Mouse (Mus musculus) cerebellum, adult 11-12 months (tissue): ENCODE data around the gene Akap2.
A peak's percentile ranks its signal among the peaks of the same experiment; 100 is the strongest.
"Not testable (repeated sequence)": the region's sequence is repeated elsewhere in the genome, so short reads cannot be mapped to it uniquely, and the experiment has no call there.

Source experiments
- DNase-seq: peaks from one replicate; pipeline ENCODE4 v3.0.0; 2022

Gene Akap2

DNA sequence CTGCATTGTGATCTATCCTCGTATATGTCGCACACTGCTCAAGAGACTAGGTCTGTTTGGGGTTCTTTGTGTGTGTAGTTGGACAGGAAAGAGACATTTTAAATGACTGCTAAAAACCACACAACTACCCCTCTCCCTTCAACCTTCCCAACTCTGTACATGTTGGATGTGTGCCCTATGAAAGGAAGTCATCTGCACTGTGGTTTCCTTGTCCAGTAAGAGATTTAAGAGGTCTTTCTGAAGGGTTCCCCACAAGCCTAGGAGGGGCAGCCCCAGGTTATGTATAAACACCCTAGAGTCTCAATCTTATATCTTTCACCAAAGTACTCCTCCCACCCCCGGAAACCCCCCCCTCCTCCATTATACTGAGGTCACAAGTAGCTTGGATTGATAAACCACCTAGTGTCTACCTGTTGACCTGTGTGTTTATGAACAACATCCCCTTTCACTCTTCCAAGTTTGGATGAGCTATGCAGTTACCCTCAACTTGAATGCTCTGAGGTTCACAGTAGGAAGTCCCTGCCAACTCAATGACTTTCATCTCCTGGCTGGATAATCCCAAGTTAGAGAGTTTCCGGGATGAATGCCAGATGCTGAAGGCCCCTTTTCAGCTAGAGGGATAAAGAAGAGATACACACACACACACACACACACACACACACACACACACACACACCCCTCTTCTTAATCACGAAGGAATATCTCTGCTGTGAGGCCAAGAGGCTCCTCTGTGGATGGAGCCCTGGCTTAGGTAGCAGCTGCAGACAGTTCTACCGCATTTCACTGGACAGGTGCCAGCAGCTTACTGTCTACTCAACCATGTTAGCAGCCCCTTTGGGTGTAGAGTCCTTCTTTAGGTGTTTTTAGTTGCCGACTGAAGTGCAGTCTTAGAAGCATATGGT is 166.3 kb downstream of the Akap2 start:
- DNase-seq, result no peak

DNA sequence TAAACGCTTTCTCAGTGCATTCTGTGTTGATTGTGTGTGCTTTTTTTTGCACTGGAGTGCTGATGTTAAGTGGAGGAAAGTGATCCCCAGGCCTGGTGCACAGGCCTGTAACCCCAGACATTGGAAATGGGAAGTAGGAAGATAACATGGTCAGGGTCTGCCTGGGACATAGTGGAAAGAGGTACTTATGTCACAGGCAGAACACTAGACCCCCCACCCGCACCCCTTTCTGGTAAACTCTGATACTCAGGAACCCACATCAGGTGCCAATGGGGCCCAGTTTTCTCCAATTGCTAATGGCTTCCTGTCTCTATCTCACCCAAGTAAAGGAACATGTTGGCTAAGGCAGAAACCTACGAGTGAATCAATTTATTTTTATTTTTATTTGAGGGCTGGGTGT is 167.1 kb downstream of the Akap2 start:
- DNase-seq, result no peak

DNA sequence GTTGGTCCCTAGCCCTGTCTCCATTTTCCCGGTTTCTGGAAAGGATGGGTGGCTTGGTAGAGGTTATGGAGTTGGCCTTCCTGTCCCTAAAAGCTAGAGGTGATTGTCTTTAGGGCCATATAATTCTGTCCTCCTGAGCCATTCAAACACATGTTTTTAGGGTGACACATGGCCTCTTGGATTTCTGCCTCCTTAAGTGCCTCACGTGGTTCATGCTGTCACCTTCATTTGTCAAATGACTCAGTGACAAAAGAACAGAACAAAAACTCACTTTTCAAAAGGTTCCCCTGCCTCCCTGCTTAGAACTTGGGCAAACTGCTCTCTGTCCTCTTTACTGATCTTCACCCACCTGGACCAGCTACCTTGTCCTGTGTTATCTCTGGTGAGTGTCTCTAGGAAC is 167.7 kb downstream of the Akap2 start:
- DNase-seq, result no peak

DNA sequence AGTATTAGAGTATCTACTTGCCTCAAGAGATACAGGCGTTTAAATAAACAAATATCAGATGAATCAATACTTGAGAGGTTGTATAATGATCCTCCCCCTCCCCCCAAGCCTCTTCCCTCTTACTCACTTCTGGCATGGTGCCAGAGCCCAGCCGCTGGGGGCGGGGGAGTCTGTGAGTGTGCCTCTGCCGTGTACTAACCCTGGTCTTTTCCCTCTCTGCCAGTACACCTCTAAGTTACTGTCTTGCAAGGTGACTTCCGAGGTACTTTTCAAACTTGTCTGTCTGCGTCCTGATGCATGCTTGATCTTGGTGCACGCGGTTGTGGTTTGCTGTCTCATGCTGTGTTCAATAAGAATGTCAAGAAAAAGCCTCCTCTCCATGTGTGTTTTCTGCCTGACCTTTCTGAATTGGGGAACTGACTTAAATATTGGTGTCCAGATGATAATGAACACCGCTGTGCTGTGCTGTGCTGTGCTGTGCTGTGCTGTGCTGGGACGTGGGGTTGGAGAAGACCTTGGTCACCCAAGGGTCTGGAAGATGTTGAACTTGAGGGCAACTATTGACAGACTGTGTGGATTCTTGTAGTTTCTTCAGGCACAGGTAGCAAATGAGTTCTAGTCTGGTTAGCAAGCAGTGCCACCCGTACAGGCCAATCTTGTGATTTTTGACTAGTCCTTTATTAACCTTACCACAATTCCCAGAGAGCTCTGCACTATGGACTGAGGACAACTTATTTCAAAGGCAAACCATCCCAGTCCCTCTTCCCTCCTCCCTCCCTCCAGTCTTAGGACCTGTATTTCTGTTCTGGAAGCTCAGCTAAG is 168.8 kb downstream of the Akap2 start:
- no peak for DNase-seq

DNA sequence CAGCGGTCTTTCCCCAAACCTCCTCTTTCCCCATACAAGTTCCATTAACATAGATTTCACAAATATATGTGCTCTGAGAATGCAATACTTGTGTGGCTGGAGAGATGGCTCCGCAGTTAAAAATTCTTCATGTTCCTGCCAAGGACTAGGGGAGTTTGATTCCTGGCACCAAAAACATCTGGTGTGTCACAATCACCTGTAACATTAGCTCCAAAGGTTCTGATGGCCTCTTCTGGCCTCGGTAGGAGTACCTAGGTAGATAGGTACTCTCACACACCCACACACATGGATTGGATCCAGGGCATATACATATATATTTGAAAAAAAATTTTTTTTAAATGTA is 169.4 kb downstream of the Akap2 start:
- no peak for DNase-seq

DNA sequence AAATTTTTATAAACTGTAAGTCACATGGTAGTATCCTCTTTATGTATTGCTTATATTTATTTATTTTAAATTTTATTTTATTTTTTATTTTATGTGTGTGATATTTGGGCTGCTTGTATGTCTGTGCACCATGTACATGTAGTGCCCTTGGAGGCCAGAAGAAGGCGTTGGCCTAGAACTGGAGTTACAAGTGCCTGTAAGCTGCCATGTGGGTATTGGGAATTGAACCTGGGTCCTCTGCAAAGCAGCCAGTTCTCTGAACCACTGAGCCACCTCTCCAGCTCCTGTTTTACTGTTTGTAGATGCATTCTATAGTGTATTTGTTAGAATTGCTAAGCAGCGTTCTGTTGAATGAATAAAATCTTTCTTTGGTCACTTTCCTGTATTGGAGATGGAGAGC is 170.8 kb downstream of the Akap2 start:
- no peak for DNase-seq

DNA sequence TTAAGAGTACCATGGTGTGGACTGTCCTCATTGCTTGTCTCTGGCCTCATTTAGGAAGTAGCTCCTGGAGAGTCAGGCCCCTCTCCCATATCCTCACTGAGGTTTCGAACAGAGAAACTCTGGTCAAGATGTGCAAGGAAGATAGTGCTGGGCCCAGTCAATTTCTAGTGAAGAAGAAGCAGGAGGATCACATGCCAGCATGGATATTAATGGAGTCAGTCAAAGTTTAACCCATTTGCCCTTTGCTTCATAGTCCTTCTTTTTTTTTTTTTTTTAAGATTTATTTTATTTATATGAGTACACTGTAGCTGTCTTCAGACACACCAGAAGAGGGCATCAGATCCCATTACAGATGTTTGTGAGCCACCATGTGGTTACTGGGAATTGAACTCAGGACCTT is 171.5 kb downstream of the Akap2 start:
- not testable (repeated sequence) for DNase-seq

DNA sequence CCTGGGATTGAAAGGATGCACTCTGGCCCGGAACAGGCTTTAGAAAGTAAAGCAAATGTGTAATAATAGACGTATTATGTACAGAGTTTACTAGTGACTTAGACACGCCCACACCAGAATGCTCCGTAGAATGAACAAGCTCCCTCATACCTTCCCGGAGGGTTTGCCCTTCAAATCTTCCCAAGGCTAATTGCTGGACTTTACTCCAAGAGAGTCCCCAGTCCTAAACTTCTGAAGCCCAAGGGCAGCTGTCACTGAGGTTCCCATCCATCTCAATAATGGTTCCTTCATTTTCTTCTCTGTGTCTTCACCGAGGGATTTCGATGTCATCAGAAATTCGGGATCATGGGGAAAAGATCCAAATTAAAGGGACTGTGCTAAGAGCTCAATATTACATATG is 172.3 kb downstream of the Akap2 start:
- no peak for DNase-seq

DNA sequence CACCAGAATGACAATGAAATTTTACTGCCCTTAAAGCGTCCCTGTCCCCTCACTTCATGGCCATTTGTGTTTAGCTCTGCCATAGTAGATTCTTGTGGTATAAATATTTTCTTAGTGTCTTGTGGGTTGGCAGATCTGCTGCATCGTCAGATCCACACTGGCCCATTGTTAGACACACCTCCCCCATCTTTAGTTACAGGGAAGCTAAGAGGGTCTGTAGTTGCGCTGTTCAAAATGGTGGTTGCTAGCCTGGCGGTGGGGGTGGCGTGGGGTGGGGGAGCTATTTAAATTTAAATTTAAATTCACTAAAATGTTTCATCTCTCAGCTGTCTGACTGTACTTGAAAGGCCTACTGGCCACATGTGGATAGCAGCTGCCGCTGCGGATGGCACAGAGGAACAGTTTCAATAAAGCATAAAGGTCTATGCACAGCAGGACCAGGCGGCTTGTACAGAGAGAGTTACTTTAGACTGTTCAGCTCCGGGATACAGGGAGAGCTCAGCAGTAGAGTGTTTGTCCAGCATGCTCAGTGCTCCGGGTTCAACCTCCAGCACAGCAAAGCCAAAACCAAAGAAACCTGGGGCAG is 174.6 kb downstream of the Akap2 start:
- no peak for DNase-seq

DNA sequence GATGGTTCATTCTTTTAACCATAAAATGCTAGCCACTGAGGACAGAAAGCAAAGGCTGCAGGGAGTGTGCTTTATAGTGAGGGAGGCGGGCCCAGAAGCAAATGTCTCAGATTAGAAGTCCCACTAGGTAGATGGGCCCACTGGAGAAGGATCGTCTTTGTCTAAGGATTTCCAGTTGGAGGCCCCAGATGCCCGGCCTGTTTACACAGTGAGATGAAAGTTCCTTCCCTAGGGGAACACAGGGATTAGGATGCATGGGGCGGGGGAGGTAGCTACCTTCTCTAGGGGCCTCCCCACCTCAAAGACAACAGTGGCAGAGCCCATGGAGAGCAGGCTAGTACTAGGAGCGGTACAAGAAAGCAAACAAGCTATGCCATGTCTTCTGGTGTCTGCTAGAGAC is 177.7 kb downstream of the Akap2 start:
- no peak for DNase-seq

DNA sequence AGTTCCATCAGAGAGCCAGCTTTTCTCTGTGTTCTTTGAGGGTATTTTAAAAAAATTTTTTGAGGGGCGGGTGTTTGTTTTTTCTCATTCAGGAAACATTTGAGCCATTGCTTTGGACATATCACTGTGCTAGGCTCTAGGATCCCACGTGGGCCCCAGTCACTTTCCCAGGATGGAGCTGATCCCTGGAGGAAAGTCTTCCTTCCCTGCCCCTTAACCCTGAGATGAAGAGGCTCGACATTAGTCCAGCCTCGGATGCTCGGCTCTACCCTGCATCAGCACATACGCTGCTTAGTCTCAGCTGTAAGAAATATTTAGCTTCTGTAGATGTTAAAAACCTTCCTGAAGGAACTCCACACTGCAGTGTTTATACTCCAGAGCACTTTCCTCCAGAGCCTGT is 178.4 kb downstream of the Akap2 start:
- DNase-seq, result no peak

DNA sequence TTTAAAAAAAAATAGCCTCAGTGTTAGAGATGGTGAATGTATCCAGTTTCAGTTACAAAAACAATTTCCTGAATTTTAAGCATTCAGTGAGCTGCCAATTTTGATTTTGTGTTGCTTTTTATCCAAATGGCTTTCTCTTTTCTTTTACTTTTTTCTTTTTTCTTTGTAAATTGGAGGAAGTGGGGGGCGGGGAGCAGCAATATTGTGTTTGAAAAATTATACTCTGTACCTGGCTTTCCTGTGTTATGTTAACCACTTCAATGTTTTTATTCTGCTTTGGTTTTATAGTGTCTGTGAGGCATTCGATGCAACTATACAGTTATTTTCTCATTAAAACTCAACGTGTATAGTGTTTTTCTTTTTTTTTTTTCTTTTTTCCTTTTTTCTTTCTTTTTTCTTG is 179.2 kb downstream of the Akap2 start:
- DNase-seq, result no peak

DNA sequence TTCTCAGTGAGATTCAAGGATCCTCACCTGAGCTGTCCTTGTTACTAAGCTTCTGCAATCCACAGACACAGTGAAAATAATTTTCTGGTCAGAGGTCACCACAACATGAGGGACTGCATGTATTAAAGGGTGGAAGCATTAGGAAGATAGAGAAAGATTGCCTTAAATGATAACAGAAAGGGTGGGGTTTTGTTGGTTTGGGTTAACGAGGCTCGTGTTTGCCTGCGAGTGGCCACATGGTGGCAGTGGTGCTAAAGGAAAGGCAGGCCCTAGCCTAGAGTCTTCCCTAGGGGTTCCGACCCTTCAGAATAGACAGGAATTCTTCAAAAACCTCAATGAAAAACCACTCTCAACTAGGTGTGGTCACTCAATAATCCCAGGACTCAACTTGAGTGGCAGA is 183.8 kb downstream of the Akap2 start:
- no peak for DNase-seq

DNA sequence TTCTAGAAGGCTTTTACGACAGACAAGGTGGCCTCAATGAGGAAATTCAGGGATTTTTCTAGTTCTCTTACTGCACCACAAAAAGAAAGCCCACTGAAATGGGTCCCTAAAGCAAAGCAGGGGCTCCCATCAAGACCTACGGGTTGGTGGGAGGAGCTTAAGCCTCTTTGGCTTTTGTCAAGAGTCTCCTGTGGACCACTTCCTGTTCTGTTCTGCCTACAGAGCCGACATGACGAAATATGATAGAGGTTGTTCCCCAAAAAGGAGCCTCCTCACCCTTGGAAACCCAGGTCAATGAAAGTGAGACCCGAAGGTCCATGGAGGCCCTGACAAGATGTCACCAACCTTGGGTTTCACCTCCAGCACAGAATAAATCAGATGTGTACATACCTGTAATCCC is 185.2 kb downstream of the Akap2 start:
- DNase-seq, result no peak

DNA sequence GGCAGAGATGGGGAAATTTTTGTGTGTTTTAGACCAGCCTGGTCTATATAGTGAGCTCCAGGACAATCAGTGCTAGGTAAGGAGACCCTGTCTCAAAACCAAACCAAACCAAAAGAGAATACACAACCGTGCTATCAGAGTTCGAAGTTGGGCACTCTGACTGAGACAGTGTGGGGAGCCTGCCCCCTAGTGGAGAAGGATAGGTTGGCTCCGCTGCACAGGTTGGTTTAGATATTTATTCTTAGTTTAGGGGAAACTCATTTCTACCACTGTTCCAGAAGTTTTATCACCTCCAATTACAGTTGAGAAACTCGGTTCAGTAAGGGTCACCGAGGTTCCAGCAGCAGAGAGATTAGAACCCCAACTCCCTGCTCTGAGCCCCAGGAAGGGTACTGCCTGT is 186.8 kb downstream of the Akap2 start:
- DNase-seq, result no peak

DNA sequence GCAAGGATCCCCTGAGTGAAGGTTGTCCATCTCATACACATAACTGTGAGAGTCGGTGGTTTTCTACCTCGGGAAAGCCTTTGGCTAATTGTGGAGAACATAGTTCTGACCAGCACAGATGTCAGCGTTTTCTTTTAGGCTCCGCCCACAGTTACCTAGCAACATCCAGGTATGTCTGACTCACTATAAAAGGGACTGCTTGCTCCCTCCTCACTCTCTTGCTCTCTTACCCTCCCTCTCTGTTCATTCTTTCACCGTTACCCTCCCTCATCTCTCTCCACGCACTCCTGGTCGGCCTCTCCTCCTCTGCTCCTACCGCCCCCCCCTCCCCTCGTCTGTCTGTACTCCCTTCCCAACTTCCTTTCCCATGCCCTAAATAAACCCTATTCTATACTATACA is 187.2 kb downstream of the Akap2 start:
- no peak for DNase-seq

DNA sequence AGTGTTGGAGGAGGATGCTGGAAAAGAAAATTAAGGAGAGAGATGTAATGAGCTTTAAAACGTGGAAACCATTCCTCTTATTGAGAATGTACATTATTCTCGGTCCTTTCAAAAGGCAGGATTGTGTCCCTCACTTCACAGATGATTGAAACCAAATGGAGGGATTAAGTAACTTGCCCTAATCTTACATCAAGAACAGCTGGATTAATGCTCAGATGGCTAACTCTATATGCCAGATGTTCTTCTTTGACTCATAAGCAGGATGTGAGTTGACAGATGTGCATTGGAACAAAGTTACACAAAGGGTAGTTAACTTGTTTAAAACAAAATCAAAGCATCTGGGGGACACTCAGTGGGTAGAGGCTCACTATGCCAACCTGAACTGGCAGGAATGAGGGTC is 189.3 kb downstream of the Akap2 start:
- no peak for DNase-seq

DNA sequence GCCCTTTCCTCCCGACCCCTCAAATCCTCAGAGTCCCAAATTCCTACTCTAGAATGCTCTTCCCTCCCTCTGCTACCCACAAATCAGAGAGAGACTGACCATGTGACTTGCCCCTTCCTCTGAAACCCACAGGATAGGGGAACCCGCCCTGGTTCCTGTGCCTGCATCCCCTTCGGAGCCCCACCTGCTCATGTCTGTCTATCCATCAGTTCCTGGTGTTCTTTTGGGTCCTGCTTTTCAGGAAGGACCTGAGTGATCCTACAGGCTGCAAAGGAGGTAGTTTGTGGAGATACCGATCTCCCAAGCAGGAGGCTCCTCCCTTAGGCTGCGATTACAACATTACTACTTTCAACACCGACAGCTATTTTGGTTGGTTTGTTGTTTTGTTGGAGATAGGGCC is 191.4 kb downstream of the Akap2 start:
- DNase-seq, result no peak

DNA sequence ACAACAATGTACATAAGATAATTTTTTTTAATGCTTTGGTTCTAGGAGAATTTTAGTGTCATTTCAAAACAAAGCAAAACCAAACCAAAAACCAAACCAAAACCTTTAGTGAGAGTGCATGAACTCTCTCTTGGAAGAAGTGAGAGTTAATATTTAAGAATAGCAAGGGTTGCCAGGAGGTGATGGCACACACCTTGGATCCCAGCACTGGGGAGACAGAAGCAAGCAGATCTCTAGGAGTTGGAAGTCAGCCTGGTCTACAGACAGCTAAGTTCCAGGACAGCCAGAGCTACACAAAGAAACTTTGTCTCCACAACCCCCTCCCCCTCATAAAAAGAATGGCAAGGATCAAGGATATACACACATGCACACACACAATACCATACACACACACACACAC is 195.6 kb downstream of the Akap2 start:
- DNase-seq, result no peak

DNA sequence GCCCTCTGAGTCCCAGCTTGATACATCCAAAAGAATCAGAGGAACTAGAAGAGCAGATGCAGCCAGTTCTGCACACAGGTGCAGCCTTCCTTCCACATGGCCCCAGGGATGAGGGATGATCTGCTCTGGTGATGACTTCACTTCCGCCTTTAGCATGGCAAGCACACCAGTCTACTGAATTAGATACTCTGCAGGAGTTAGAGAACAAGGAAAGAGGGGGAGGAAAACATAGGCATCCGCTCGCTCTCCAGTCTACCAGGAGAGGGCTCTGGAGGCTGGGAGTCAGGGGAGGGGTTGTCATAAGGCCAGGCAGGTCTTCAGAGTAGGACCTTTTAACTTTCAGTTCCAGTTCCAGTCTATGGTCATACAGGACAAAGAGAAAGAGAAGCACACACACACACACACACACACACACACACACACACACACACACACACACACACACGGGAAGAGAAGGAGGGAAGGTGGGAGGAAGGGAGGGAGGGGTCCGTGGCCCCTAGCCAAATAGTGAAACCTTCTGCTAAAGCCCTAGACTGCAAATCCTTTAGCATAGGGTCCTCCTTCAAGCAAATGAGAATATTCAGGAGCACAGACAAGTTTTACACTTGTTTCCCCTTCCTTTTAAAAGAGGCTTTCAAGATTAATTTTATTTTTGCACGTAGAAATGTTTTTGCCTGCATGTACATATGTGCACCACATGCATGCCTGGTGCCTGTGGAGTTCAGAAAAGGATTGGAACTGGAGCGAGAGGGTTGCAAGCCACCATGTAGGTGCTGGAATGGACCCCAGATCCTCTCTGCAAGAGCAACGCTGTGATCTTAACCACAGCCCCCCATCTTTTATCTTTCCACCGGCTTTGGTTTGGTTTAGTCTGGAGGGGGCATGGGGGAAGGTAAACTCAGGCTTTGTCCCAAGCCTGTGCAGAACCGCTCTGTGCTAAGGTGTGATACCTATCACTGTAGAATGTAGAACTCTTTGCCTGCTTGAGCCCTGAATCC is 197.0 kb downstream of the Akap2 start:
- DNase-seq, result peak; percentile 17

DNA sequence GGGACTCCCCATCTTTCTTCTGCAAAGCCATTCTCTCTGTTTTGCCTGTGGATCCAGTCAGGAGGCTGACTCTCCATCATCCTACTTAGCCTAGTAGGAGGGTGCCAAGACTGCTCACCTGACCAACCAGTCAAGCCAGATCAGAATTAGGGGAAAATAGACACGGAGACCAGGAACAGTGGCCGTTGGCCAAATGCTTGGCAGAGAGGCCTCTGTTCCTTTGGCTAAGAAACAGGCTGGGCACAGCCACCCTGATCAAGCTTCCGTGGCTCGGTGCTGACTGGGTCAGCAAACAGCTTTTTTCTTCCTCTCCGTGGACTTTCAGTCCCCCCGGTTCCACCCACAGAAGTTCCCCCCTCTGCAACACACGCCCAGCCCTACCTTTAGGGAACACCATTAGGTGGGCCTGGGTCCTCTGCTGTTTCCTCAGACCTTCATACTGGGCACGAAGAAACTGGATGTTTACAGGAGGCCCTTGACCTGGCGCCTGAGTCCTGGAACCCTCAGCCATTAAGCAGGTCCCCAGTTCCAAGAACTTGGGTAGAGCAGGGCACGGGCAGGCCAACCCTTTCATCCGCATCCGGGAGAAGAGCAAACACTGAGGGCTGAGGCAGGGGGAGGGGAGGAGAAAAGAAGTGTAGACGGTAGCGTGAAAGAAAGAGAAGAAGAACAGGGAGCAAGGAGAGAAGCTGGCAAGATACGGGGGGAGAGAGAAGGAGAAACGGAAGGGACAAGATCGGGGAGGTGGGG is 197.9 kb downstream of the Akap2 start:
- DNase-seq, result peak; percentile 84

DNA sequence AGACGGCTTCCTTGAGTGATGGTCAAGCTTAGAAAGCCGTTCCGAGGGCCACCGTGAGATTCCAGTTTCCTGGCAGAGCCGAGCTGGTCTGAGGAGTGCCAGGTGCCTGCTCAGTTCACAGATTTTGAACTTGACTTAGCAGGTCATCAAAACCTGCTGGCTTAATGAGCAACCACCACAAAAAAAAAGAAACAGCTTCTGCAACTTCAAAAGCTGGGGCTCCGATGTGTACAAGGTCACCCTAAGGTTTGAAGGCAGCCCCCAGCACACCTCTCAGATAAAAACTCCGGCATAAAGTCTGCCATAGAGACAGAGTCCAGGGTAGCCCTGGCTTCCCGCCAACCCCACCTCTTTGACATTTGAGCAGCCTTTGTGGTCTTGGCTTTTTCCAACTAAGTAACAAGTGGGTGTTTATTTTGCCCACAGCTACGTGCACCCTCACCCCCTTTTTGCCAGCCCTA is 198.8 kb downstream of the Akap2 start, which contains the start of gene D630039A03Rik:
Gene D630039A03Rik (minus strand): TSS at position 97 of the 461 bp plus-strand sequence.
- DNase-seq, result peak; percentile 38
